Mouse (Mus musculus) hindbrain, embryonic 15.5 days (tissue): ENCODE results near the gene Gm28048. TPM values are rescaled to one million over a fixed set of nuclear protein-coding genes. Genes with fewer than 3 reads are reported as not detected.

ENCODE experiments used
- ATAC-seq: fragments of 200-750 bp; cut with Nextera tagmentation; 2 replicates; pipeline ENCODE4 v1.8.0; 2017; ENCODE audit warnings: low read depth, moderate number of reproducible peaks, moderate TSS enrichment; ENCODE audit not compliant: low FRiP score
- H3K27ac ChIP-seq: fragments of 300-500 bp; sonication (generic); replicated peaks from 2 replicates; pipeline ENCODE4 v1.5.1; 2015; ENCODE audit warnings: mild to moderate bottlenecking, inconsistent platforms
- H3K27me3 ChIP-seq: fragments of 300-500 bp; sonication (generic); 2 replicates; pipeline ENCODE4 v1.6.1; 2015; ENCODE audit warnings: control low read depth, inconsistent platforms
- H3K36me3 ChIP-seq: fragments of 300-500 bp; sonication (generic); 2 replicates; pipeline ENCODE4 v1.6.1; 2015; ENCODE audit warnings: control low read depth, inconsistent platforms
- H3K4me1 ChIP-seq: fragments of 300-500 bp; sonication (generic); replicated peaks from 2 replicates; pipeline ENCODE4 v1.6.1; 2015; ENCODE audit warnings: control low read depth, inconsistent platforms
- H3K4me2 ChIP-seq: fragments of 300-500 bp; sonication (generic); 2 replicates; pipeline ENCODE4 v1.6.1; 2015; ENCODE audit warnings: moderate library complexity, mild to moderate bottlenecking, inconsistent platforms
- H3K4me3 ChIP-seq: fragments of 300-500 bp; sonication (generic); 2 replicates; pipeline ENCODE4 v1.5.1; 2015; ENCODE audit warnings: mild to moderate bottlenecking, inconsistent platforms
- H3K9ac ChIP-seq: fragments of 300-500 bp; sonication (generic); 2 replicates; pipeline ENCODE4 v1.6.1; 2015; ENCODE audit warnings: inconsistent platforms
- H3K9me3 ChIP-seq: fragments of 300-500 bp; sonication (generic); 2 replicates; pipeline ENCODE4 v1.6.1; 2016; ENCODE audit warnings: control low read depth, inconsistent platforms
- WGBS: fragments of 180-500 bp; shearing (Covaris S2); methylation state at CpG from one replicate; pipeline ENCODE4 v1.1.7; 2015; 5-methylcytosine and 5-hydroxymethylcytosine counted together
- polyA plus RNA-seq: library from polyadenylated mRNA; unstranded; fragments of >200 nt; fragmentation: Nextera tagmentation; extraction: Ambion mirVana; gene quantifications from 2 replicates; pipeline ENCODE4 v1.2.1, GENCODE M21; 2015

The Gm28048 gene
- polyA plus RNA-seq, 1 experiment from 2014 or later = 3.9 TPM

DNA sequence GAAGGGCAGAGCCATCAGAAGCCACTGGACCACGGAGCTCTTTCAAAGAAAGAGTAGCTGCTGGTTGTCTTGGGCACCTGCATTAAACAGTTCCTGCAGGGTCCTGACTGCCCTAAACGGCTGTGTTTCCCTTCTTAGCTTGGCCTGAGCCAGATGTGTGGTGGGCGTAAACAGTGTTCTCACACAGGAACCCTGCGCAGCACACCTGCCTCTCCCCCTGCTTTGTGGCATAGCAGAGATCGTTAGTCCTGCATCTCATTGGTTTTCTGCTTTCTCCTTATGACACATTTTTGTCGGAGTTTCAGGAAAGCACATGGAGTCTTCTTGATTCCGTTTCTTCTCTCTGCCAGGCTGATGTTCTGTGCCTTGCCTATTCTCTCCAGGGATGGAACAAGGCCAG is 166.0 kb downstream of the Gm28048 start:
- ATAC-seq = no peak
- no peaks in the 10 kb centered on the region for H3K4me1 ChIP-seq
- no peak overlapping the region for H3K4me2 ChIP-seq
- H3K27ac ChIP-seq = no peak overlapping the region
- H3K4me3 ChIP-seq = no peak overlapping the region
- no peak overlapping the region for H3K9ac ChIP-seq
- H3K9me3 ChIP-seq = no peaks in the 10 kb centered on the region
- H3K27me3 ChIP-seq = no peaks in the 10 kb centered on the region
- no peaks in the 10 kb centered on the region for H3K36me3 ChIP-seq
- 86% methylated on average over 7 of the region's 7 CpGs for WGBS

GRCm38 (mm10) chr11:22815143-22815542 is 166.7 kb downstream of the Gm28048 start:
- Histone ChIP-seq H3K27ac (no peak overlapping the region), H3K9me3 (no peaks in the 10 kb centered on the region), H3K27me3 (no peaks in the 10 kb centered on the region), H3K9ac (no peak overlapping the region), H3K36me3 (no peaks in the 10 kb centered on the region), H3K4me3 (no peak overlapping the region), H3K4me1 (no peaks in the 10 kb centered on the region), H3K4me2 (no peak overlapping the region)
- ATAC-seq = no peak

GRCm38 (mm10) chr11:22813921-22814704 is 167.8 kb downstream of the Gm28048 start:
- Histone ChIP-seq H3K9ac (no peak overlapping the region), H3K4me3 (no peak overlapping the region), H3K4me1 (no peaks in the 10 kb centered on the region), H3K4me2 (no peak overlapping the region), H3K9me3 (no peaks in the 10 kb centered on the region), H3K27ac (no peak overlapping the region), H3K36me3 (no peaks in the 10 kb centered on the region), H3K27me3 (no peaks in the 10 kb centered on the region)
- no peak for ATAC-seq
- 89% methylated on average over 5 of the region's 5 CpGs for WGBS

DNA sequence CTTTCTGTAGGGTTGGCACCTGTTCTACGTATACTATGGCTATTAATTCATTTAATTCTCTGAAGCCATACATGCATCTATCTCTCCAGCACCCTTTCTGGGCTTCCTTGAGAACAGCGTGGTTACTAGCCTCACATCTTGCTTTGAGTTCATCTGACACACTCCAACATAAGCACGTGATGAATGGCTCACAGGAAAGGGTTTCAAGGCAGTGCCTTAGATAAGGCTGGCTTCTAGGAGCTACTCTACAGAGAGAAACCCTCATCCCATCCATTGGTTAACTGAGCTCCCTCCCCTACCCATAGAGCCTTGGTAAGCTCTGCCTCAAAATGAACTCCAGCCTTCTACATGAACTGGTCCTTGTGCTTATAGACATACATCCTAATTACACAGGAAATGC is 168.5 kb downstream of the Gm28048 start:
- Histone ChIP-seq H3K9me3 (no peaks in the 10 kb centered on the region), H3K27ac (no peak overlapping the region), H3K27me3 (no peaks in the 10 kb centered on the region), H3K4me2 (no peak overlapping the region), H3K4me3 (no peak overlapping the region), H3K36me3 (no peaks in the 10 kb centered on the region), H3K9ac (no peak overlapping the region), H3K4me1 (no peaks in the 10 kb centered on the region)
- ATAC-seq = no peak
- WGBS = 87% methylated on average over 3 of the region's 3 CpGs

DNA sequence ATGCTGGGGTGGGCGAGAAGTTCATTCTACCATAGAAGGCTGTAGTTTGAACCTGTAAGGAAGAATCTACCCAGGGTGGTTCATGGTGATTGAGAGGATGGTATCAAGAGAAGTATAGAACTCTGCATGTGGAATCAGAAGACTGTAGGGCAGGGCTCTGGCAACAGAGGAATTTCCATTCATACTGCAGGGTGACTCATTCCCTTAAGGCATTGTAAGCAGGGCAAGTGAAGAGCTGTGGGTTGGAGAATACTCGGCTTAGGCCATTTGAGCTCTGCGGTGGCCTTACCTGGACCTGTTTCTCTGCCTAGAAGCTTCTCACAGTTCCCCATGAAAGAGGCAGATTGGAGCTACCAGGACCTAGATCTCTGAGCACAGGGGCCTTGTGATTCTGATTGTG is 170.5 kb downstream of the Gm28048 start:
- Histone ChIP-seq H3K4me1 (no peaks in the 10 kb centered on the region), H3K27me3 (no peaks in the 10 kb centered on the region), H3K4me3 (no peak overlapping the region), H3K9me3 (no peaks in the 10 kb centered on the region), H3K27ac (no peak overlapping the region), H3K36me3 (no peaks in the 10 kb centered on the region), H3K4me2 (no peak overlapping the region), H3K9ac (no peak overlapping the region)
- ATAC-seq = no peak
- WGBS = 93% methylated on average over 3 of the region's 3 CpGs

DNA sequence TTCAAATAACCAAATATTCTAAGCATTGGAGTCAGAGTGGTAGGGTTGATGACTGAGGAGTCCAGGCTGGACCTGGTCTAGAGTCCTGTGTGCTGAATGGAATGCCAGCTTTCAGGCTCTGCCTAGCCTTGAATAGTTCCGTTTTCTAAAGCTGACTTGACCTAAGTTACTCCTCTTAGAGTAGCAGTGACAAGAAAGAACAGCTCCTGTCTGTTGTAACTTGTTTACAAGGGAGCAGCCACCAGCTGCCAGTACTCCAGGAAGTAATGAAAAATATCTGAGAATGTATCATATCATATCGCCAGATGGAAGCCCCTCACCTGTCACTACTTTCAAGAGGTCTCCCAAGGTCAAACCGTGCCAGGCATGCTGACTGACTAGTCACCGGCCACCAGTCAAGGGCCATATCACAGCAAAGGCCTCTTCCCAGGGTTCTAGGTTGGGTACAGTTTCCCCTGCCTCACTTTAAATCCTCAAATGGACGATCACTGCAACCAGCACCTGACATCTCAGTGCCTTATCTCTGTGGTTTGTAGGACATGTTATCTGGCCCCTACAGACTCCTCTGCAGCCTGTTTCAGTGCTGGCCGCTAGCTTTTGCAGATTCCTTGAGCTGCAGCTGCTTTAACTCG is 172.3 kb downstream of the Gm28048 start:
- H3K36me3 ChIP-seq = no peaks in the 10 kb centered on the region
- H3K9me3 ChIP-seq = no peaks in the 10 kb centered on the region
- no peaks in the 10 kb centered on the region for H3K27me3 ChIP-seq
- H3K27ac ChIP-seq = no peak overlapping the region
- 88% methylated on average over 7 of the region's 7 CpGs for WGBS
- no peak overlapping the region for H3K9ac ChIP-seq
- no peak overlapping the region for H3K4me3 ChIP-seq
- no peak for ATAC-seq
- H3K4me1 ChIP-seq = no peaks in the 10 kb centered on the region
- H3K4me2 ChIP-seq = no peak overlapping the region

GRCm38 (mm10) chr11:22808040-22808439 is 173.8 kb downstream of the Gm28048 start:
- H3K9me3 ChIP-seq = no peaks in the 10 kb centered on the region
- no peak overlapping the region for H3K4me3 ChIP-seq
- no peak overlapping the region for H3K27ac ChIP-seq
- ATAC-seq = no peak
- no peaks in the 10 kb centered on the region for H3K4me1 ChIP-seq
- H3K36me3 ChIP-seq = no peaks in the 10 kb centered on the region
- no peak overlapping the region for H3K9ac ChIP-seq
- no peak overlapping the region for H3K4me2 ChIP-seq
- no peaks in the 10 kb centered on the region for H3K27me3 ChIP-seq

GRCm38 (mm10) chr11:22805171-22805570 is 176.7 kb downstream of the Gm28048 start:
- no peak overlapping the region for H3K4me2 ChIP-seq
- no peaks in the 10 kb centered on the region for H3K27me3 ChIP-seq
- no peaks in the 10 kb centered on the region for H3K9me3 ChIP-seq
- H3K4me1 ChIP-seq = no peaks in the 10 kb centered on the region
- no peak overlapping the region for H3K9ac ChIP-seq
- H3K27ac ChIP-seq = no peak overlapping the region
- 80% methylated on average over 1 of the region's 1 CpGs for WGBS
- H3K4me3 ChIP-seq = no peak overlapping the region
- ATAC-seq = no peak
- no peaks in the 10 kb centered on the region for H3K36me3 ChIP-seq

- peak; percentile 30; the same call in 1 of the 2 replicates for ATAC-seq
- H3K36me3 ChIP-seq = no peaks in the 10 kb centered on the region
- WGBS = 32% methylated on average over 9 of the region's 9 CpGs
- H3K4me3 ChIP-seq = no peak overlapping the region
- peaks cover 3% of the 10 kb centered on the region; the same call in 1 of the 2 replicates for H3K4me1 ChIP-seq
- H3K9ac ChIP-seq = no peak overlapping the region
- no peak overlapping the region for H3K27ac ChIP-seq
- no peaks in the 10 kb centered on the region for H3K27me3 ChIP-seq
- H3K9me3 ChIP-seq = no peaks in the 10 kb centered on the region
- H3K4me2 ChIP-seq = no peak overlapping the region
Measured at GRCm38 (mm10) chr11:22799987-22800424, 181.9 kb downstream of the Gm28048 start.

- 73% methylated on average over 5 of the region's 5 CpGs for WGBS
- Histone ChIP-seq H3K9ac (no peak overlapping the region), H3K4me1 (peaks cover 3% of the 10 kb centered on the region; the same call in 1 of the 2 replicates), H3K27ac (no peak overlapping the region), H3K4me3 (no peak overlapping the region), H3K9me3 (no peaks in the 10 kb centered on the region), H3K36me3 (no peaks in the 10 kb centered on the region), H3K27me3 (no peaks in the 10 kb centered on the region), H3K4me2 (no peak overlapping the region)
- no peak for ATAC-seq
Measured at GRCm38 (mm10) chr11:22798916-22799315, 183.0 kb downstream of the Gm28048 start.

GRCm38 (mm10) chr11:22794734-22795133 is 187.2 kb downstream of the Gm28048 start:
- Histone ChIP-seq H3K9ac (no peak overlapping the region), H3K4me2 (no peak overlapping the region), H3K27me3 (no peaks in the 10 kb centered on the region), H3K4me3 (no peak overlapping the region), H3K27ac (no peak overlapping the region), H3K4me1 (peaks cover under 1% of the 10 kb centered on the region; the same call in 1 of the 2 replicates), H3K36me3 (no peaks in the 10 kb centered on the region), H3K9me3 (no peaks in the 10 kb centered on the region)
- ATAC-seq = no peak
- WGBS = 90% methylated on average over 1 of the region's 1 CpGs

- no peak overlapping the region for H3K4me2 ChIP-seq
- no peak for ATAC-seq
- no peak overlapping the region for H3K27ac ChIP-seq
- H3K4me3 ChIP-seq = no peak overlapping the region
- H3K9ac ChIP-seq = no peak overlapping the region
- no peaks in the 10 kb centered on the region for H3K9me3 ChIP-seq
- 91% methylated on average over 1 of the region's 1 CpGs for WGBS
- no peaks in the 10 kb centered on the region for H3K27me3 ChIP-seq
- H3K36me3 ChIP-seq = no peaks in the 10 kb centered on the region
- H3K4me1 ChIP-seq = no peaks in the 10 kb centered on the region
Measured at GRCm38 (mm10) chr11:22793881-22794203, 188.0 kb downstream of the Gm28048 start.
